Mouse (Mus musculus) left cerebral cortex, postnatal 14 days (tissue): ENCODE data around the gene Smc5. TPM values are rescaled to one million over a fixed set of nuclear protein-coding genes. Genes with fewer than 3 reads are reported as not detected.

Experiments used
- DNase-seq, 2 experiments: peaks; one replicate each; pipeline ENCODE4 v3.0.0; 2021 to 2022; ENCODE audit warnings: low spot score in 2 of 2, mixed read lengths in 1 of 2
- intact Hi-C: fragments of 180-260 bp; cut with DNase I; formaldehyde crosslinking; loops from one replicate; pipeline ENCODE4 v1.15.1; 2025
- total RNA-seq, 2 experiments: library from RNA; stranded (reverse); gene quantifications; 2 replicates each; pipeline ENCODE4 v1.2.3; 2021

The Smc5 gene
- total RNA-seq, 2 experiments from 2014 or later: 36.9 to 39.4 TPM

GRCm38 (mm10) chr19:23202106-23202505 lies 71.6 kb downstream of the Smc5 start:
- intact Hi-C loops: no loop called here
- no peak for DNase-seq

GRCm38 (mm10) chr19:23193076-23193475 lies 80.6 kb downstream of the Smc5 start:
- intact Hi-C loops: no loop called here
- DNase-seq: no peak

- intact Hi-C loops: no loop called here
- DNase-seq: no peak
Measured at GRCm38 (mm10) chr19:23191486-23191885, 82.2 kb downstream of the Smc5 start.

- DNase-seq: no peak
- intact Hi-C loops: no loop called here
Measured at GRCm38 (mm10) chr19:23189744-23190143, 84.0 kb downstream of the Smc5 start.

GRCm38 (mm10) chr19:23188986-23189385 lies 84.7 kb downstream of the Smc5 start:
- DNase-seq: no peak
- intact Hi-C loops: no loop called here

- peak in 1 of 2 experiments; percentile 69 for DNase-seq
- intact Hi-C loops: no loop called here
Measured at GRCm38 (mm10) chr19:23187732-23188131, 86.0 kb downstream of the Smc5 start.

GRCm38 (mm10) chr19:23184068-23184467 lies 89.6 kb downstream of the Smc5 start:
- DNase-seq: no peak

GRCm38 (mm10) chr19:23183493-23183892 lies 90.2 kb downstream of the Smc5 start:
- no peak for DNase-seq
- intact Hi-C loops: no loop called here

More at GRCm38 (mm10) chr19:23184068-23184467, 89.6 kb downstream of the Smc5 start:
- intact Hi-C loops: no loop called here

- intact Hi-C loops: no loop called here
- DNase-seq: no peak
Measured at GRCm38 (mm10) chr19:23178533-23178932, 95.2 kb downstream of the Smc5 start.

- DNase-seq: no peak
- intact Hi-C loops: no loop called here
Measured at GRCm38 (mm10) chr19:23175511-23175910, 98.2 kb downstream of the Smc5 start.

- no peak for DNase-seq
Measured at GRCm38 (mm10) chr19:23175090-23175489, 98.6 kb downstream of the Smc5 start.

GRCm38 (mm10) chr19:23171136-23171535 lies 102.6 kb downstream of the Smc5 start:
- DNase-seq: no peak
- intact Hi-C loops: no loop called here

More at GRCm38 (mm10) chr19:23175090-23175489, 98.6 kb downstream of the Smc5 start:
- intact Hi-C loops: no loop called here

GRCm38 (mm10) chr19:23170476-23170875 lies 103.2 kb downstream of the Smc5 start:
- DNase-seq: no peak
- intact Hi-C loops: no loop called here

GRCm38 (mm10) chr19:23169659-23170050 lies 104.0 kb downstream of the Smc5 start:
- intact Hi-C loops: no loop called here
- DNase-seq: no peak

GRCm38 (mm10) chr19:23168899-23169658 lies 104.6 kb downstream of the Smc5 start:
- intact Hi-C loops: no loop called here
- no peak for DNase-seq

GRCm38 (mm10) chr19:23166550-23167284 lies 107.0 kb downstream of the Smc5 start:
- no peak for DNase-seq

GRCm38 (mm10) chr19:23164651-23165240 lies 109.0 kb downstream of the Smc5 start:
- intact Hi-C loops: no loop called here
- no peak for DNase-seq

More at GRCm38 (mm10) chr19:23166550-23167284, 107.0 kb downstream of the Smc5 start:
- intact Hi-C loops: no loop called here

- intact Hi-C loops: no loop called here
- no peak for DNase-seq
Measured at GRCm38 (mm10) chr19:23163361-23163760, 110.3 kb downstream of the Smc5 start.

GRCm38 (mm10) chr19:23162877-23163276 lies 110.8 kb downstream of the Smc5 start:
- intact Hi-C loops: no loop called here
- DNase-seq: no peak

- intact Hi-C loops: no loop called here
- peak; percentile 26 to 68 for DNase-seq
Measured at GRCm38 (mm10) chr19:23162387-23162809, 111.3 kb downstream of the Smc5 start.
